Mouse (Mus musculus) G1E (cell line): ENCODE measurements around the gene Nelfb. TPM values are rescaled to one million over a fixed set of nuclear protein-coding genes. Genes with fewer than 3 reads are reported as not detected.

ENCODE experiments used
- ATAC-seq: 2 replicates; pipeline ENCODE4 v1.8.0; 2016; ENCODE audit warnings: mild to moderate bottlenecking; ENCODE audit not compliant: insufficient number of reproducible peaks, poor library complexity, low FRiP score, severe bottlenecking; ENCODE audit errors: extremely low read depth
- DNase-seq: peaks from one replicate; pipeline ENCODE4 v3.0.0; 2012; ENCODE audit warnings: low spot score
- H3K27me3 ChIP-seq: 2 replicates; pipeline ENCODE4 v1.6.1; 2012; ENCODE audit warnings: mild to moderate bottlenecking, low read length, inconsistent platforms; ENCODE audit not compliant: insufficient read depth
- H3K36me3 ChIP-seq: replicated peaks from 2 replicates; pipeline ENCODE3; 2012; ENCODE audit warnings: mild to moderate bottlenecking, inconsistent platforms
- H3K4me1 ChIP-seq: 2 replicates; pipeline ENCODE4 v1.6.1; 2012; ENCODE audit warnings: low read depth, low read length, inconsistent platforms, mixed read lengths; ENCODE audit not compliant: insufficient read depth
- H3K4me3 ChIP-seq: 2 replicates; pipeline ENCODE4 v1.5.1; 2012; ENCODE audit warnings: low read depth, mild to moderate bottlenecking, inconsistent platforms, low read length, moderate library complexity, mixed read lengths
- H3K9me3 ChIP-seq: replicated peaks from 2 replicates; pipeline ENCODE4 v1.6.1; 2012; ENCODE audit warnings: inconsistent platforms
- CTCF ChIP-seq: IDR thresholded peaks from 2 replicates; pipeline ENCODE4 v1.5.1; 2012; ENCODE audit warnings: low read depth, low read length, inconsistent platforms, mixed read lengths
- GATA1 ChIP-seq: IDR thresholded peaks from 2 replicates; pipeline ENCODE4 v1.6.1; 2012; ENCODE audit warnings: borderline replicate concordance, low read length, inconsistent platforms, mixed read lengths
- GATA2 ChIP-seq: IDR thresholded peaks from 2 replicates; pipeline ENCODE4 v1.6.1; 2012; ENCODE audit warnings: low read depth, low read length, inconsistent platforms, borderline replicate concordance
- POLR2AphosphoS5 ChIP-seq: IDR thresholded peaks from 2 replicates; pipeline ENCODE4 v1.6.1; 2012; ENCODE audit warnings: low read depth, low read length, inconsistent platforms; ENCODE audit not compliant: insufficient replicate concordance
- TAL1 ChIP-seq: conservative IDR thresholded peaks from 2 replicates; pipeline ENCODE4 v1.6.1; 2012; ENCODE audit warnings: low read depth, low read length, inconsistent platforms, mixed read lengths
- polyA plus RNA-seq: library from polyadenylated mRNA; stranded (reverse); fragments of >175 nt; gene quantifications from 2 replicates; pipeline ENCODE4 v1.2.3, GENCODE M21; 2012
- total RNA-seq, 2 experiments: library from RNA; stranded (forward) in 1 of 2; stranded (reverse) in 1 of 2; fragments of 200-1000 nt in 1 of 2; fragments of >200 nt in 1 of 2; fragmentation: Nextera tagmentation in 1 of 2; gene quantifications; 2 replicates each; pipeline ENCODE4 v1.2.3; 2014 to 2017

Nelfb gene
- total and polyA plus RNA-seq, 3 experiments = 26.9 to 80.7 (median 54.6) TPM

DNA sequence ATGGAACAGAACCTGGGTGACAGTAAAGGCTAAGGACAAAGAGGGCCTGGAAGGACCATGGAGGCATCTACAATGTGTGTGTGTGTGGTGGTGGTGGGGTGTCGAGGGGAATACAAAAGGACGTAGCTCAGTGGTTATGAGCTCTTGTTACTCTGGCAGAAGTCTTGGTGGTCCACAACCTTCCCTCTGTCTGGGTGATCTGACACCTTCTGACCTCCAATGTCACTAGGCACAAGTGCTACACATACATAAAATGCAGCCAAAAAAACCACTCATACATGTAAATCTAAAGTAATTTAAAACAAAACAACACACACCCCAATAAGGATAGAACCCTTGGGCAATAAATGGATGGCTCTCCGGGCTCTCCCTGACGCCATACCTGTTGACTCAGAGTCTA lies 16.1 kb upstream of the Nelfb start:
- peaks cover 22% of the 10 kb centered on the region for H3K27me3 ChIP-seq
- no peak for ATAC-seq
- H3K9me3 ChIP-seq = no peaks in the 10 kb centered on the region
- peaks cover 69% of the 10 kb centered on the region for H3K4me1 ChIP-seq
- no peak overlapping the region for H3K4me3 ChIP-seq
- H3K36me3 ChIP-seq = peaks cover 20% of the 10 kb centered on the region
- no peak for TF ChIP-seq TAL1
- no peak for TF ChIP-seq GATA2
- TF ChIP-seq GATA1 = no peak
- TF ChIP-seq POLR2AphosphoS5 = no peak
- TF ChIP-seq CTCF = no peak
- no peak for DNase-seq

DNA sequence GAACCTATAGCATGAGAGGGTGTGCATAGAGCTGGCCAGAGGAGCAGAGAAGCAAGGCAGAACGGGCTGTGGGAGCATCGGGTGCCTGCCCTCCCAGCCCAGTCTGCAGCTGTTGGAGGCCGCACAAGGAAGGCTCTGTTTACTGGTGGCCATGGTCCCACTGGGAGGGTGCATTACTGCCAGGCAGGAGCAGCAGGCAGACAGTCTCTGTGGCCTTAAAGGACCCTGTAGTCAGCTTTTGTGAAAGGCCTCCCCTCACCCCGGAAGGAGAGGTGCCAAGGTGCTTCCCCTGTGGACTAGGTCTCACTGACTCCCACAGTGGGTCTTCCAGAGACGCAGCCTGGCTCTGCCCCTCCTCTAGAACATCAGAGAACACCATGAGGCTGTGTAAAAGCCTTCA lies 15.6 kb upstream of the Nelfb start:
- Histone ChIP-seq H3K4me3 (no peak overlapping the region), H3K9me3 (no peaks in the 10 kb centered on the region), H3K4me1 (peaks cover 69% of the 10 kb centered on the region), H3K36me3 (peaks cover 25% of the 10 kb centered on the region), H3K27me3 (peaks cover 19% of the 10 kb centered on the region)
- DNase-seq = no peak
- TF ChIP-seq POLR2AphosphoS5 = no peak
- no peak for TF ChIP-seq CTCF
- no peak for TF ChIP-seq TAL1
- no peak for TF ChIP-seq GATA2
- TF ChIP-seq GATA1 = no peak
- no peak for ATAC-seq

- Histone ChIP-seq H3K9me3 (no peaks in the 10 kb centered on the region), H3K36me3 (peaks cover 31% of the 10 kb centered on the region), H3K4me3 (peak overlapping the region; percentile 93; the same call in 1 of the 2 replicates), H3K27me3 (peaks cover 10% of the 10 kb centered on the region), H3K4me1 (peaks cover 67% of the 10 kb centered on the region)
- no peak for DNase-seq
- ATAC-seq = no peak
- TF ChIP-seq GATA2 (no peak), POLR2AphosphoS5 (no peak), GATA1 (no peak), CTCF (no peak), TAL1 (no peak)
These were observed 14.6 kb upstream of the Nelfb start for GRCm38 (mm10) chr2:25225811-25226379.

- DNase-seq (peak; percentile 99), ATAC-seq (peak; percentile 86)
- TF ChIP-seq POLR2AphosphoS5 (no peak), TAL1 (no peak), CTCF (no peak), GATA1 (no peak), GATA2 (no peak)
- peak overlapping the region; percentile 93 for H3K4me3 ChIP-seq
- no peaks in the 10 kb centered on the region for H3K9me3 ChIP-seq
- H3K27me3 ChIP-seq = peaks cover 1% of the 10 kb centered on the region; the same call in 1 of the 2 replicates
- H3K36me3 ChIP-seq = peaks cover 34% of the 10 kb centered on the region
- peaks cover 59% of the 10 kb centered on the region for H3K4me1 ChIP-seq
These were observed 13.8 kb upstream of the Nelfb start for GRCm38 (mm10) chr2:25224766-25225752.

- ATAC-seq = no peak
- no peak for DNase-seq
- H3K4me3 ChIP-seq = peak within 1 kb of the TSS; percentile 93
- no peaks in the 10 kb centered on the region for H3K27me3 ChIP-seq
- peaks cover 53% of the 10 kb centered on the region for H3K4me1 ChIP-seq
- no peak for TF ChIP-seq TAL1
- TF ChIP-seq POLR2AphosphoS5 = peak; percentile 99
- H3K36me3 ChIP-seq = peaks cover 34% of the 10 kb centered on the region
- no peaks in the 10 kb centered on the region for H3K9me3 ChIP-seq
These were observed 13.1 kb upstream of the Nelfb start, which contains the start of gene Tubb4b for GRCm38 (mm10) chr2:25224492-25224765. Gene Tubb4b (minus strand): TSS chr2:25224702.

DNA sequence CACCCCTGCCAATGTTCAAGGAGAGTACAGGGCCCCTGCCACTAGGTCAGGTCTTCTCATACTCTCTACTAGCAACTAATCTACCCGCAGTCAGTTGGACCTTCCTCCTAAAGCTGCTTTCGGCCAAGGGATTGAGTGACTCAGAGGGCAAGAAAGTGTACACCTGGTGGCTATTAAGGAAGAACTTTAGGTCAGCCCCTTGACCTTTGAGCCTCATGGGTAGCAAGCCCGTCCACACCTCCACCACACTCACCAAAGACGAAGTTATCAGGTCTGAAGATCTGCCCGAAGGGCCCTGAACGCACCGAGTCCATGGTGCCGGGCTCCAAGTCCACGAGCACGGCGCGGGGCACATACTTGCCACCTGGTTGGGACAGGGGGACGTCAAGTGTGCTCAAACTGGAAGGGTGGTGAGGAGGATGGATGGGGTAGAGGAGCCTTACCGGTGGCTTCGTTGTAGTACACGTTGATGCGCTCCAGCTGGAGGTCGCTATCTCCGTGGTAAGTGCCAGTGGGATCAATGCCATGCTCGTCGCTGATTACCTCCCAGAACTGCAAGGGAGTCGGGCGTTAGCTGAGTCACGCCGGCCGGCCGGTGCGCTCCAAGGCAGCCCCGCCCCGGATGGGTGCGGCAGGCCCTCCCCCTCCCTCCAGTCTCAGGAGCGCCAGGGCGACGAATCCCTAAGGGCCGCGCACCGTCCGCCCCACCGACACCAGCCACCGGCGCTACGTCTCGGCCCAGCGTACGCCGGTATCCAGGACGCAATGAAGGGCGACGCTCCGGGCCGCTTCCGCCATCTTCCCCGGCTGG lies 12.6 kb upstream of the Nelfb start:
- Histone ChIP-seq H3K9me3 (no peaks in the 10 kb centered on the region), H3K4me1 (peaks cover 47% of the 10 kb centered on the region), H3K27me3 (no peaks in the 10 kb centered on the region), H3K4me3 (peak overlapping the region; percentile 93), H3K36me3 (peaks cover 34% of the 10 kb centered on the region)
- no peak for ATAC-seq
- peak; percentile 91 for DNase-seq
- TF ChIP-seq GATA2 (no peak), GATA1 (no peak)
